Mouse (Mus musculus): ENCODE data around the gene Fam169a. TPM values are rescaled to one million over a fixed set of nuclear protein-coding genes. Genes with fewer than 3 reads are reported as not detected.
"Not testable (repeated sequence)": the region's sequence is repeated elsewhere in the genome, so short reads cannot be mapped to it uniquely, and the experiment has no call there.

Gene Fam169a
- polyA plus RNA-seq, 1 experiment from 2014 or later: 1.2 TPM

GRCm38 (mm10) chr13:97088183-97088582 is 21.1 kb downstream of the Fam169a start:
- no peak overlapping the region for H3K27ac ChIP-seq (ENCODE audit: low read length)

GRCm38 (mm10) chr13:97095726-97096125 is 28.6 kb downstream of the Fam169a start:
- Histone ChIP-seq H3K4me2 (ENCODE audit: low read depth, low read length) (no peak overlapping the region), H3K27ac (ENCODE audit: low read length) (no peak overlapping the region), H3K4me1 (replicated peaks; ENCODE audit: control insufficient read depth, insufficient read depth, low read length) (no peaks in the 10 kb centered on the region), H3K27me3 (ENCODE audit: control insufficient read depth, insufficient read depth, low read depth, low read length) (no peaks in the 10 kb centered on the region), H3K9ac (ENCODE audit: low read length) (no peak overlapping the region), H3K36me3 (ENCODE audit: control insufficient read depth, insufficient read depth, low read length) (no peaks in the 10 kb centered on the region), H3K4me3 (ENCODE audit: low read length) (no peak overlapping the region), H3K9me3 (ENCODE audit: control insufficient read depth, low read length) (no peaks in the 10 kb centered on the region)
- WGBS: 64% methylated on average over 4 of the region's 4 CpGs
- ATAC-seq (ENCODE audit: low read depth): no peak

More at GRCm38 (mm10) chr13:97088183-97088582, 21.1 kb downstream of the Fam169a start:
- no peaks in the 10 kb centered on the region for H3K4me1 ChIP-seq (replicated peaks; ENCODE audit: control insufficient read depth, insufficient read depth, low read length)
- 85% methylated on average over 3 of the region's 3 CpGs for WGBS
- H3K27me3 ChIP-seq (ENCODE audit: control insufficient read depth, insufficient read depth, low read depth, low read length): no peaks in the 10 kb centered on the region
- H3K4me2 ChIP-seq (ENCODE audit: low read depth, low read length): no peak overlapping the region
- no peak for ATAC-seq (ENCODE audit: low read depth)
- no peaks in the 10 kb centered on the region for H3K36me3 ChIP-seq (ENCODE audit: control insufficient read depth, insufficient read depth, low read length)
- H3K9me3 ChIP-seq (ENCODE audit: control insufficient read depth, low read length): no peaks in the 10 kb centered on the region
- no peak overlapping the region for H3K9ac ChIP-seq (ENCODE audit: low read length)
- no peak overlapping the region for H3K4me3 ChIP-seq (ENCODE audit: low read length)

- Histone ChIP-seq H3K9ac (ENCODE audit: low read length) (no peak within 1 kb of the TSS), H3K4me2 (ENCODE audit: low read depth, low read length) (no peak within 1 kb of the TSS), H3K27me3 (ENCODE audit: control insufficient read depth, insufficient read depth, low read depth, low read length) (no peaks in the 10 kb centered on the region), H3K4me1 (replicated peaks; ENCODE audit: control insufficient read depth, insufficient read depth, low read length) (no peaks in the 10 kb centered on the region), H3K36me3 (ENCODE audit: control insufficient read depth, insufficient read depth, low read length) (no peaks in the 10 kb centered on the region), H3K27ac (ENCODE audit: low read length) (no peak within 1 kb of the TSS), H3K9me3 (ENCODE audit: control insufficient read depth, low read length) (no peaks in the 10 kb centered on the region), H3K4me3 (ENCODE audit: low read length) (no peak within 1 kb of the TSS)
- 73% methylated on average over 21 of the region's 22 CpGs for WGBS
- no peak for ATAC-seq (ENCODE audit: low read depth)
These were observed 32.2 kb downstream of the Fam169a start, which contains the start of gene Gm6169 for GRCm38 (mm10) chr13:97099187-97099852. Gene Gm6169 (minus strand): TSS chr13:97099237.

GRCm38 (mm10) chr13:97104996-97105395 is 37.9 kb downstream of the Fam169a start:
- Histone ChIP-seq H3K9me3 (ENCODE audit: control insufficient read depth, low read length) (no peaks in the 10 kb centered on the region), H3K27ac (ENCODE audit: low read length) (no peak overlapping the region)

GRCm38 (mm10) chr13:97107721-97108120 is 40.6 kb downstream of the Fam169a start:
- not testable (repeated sequence) for H3K27ac ChIP-seq (ENCODE audit: low read length); ATAC-seq (ENCODE audit: low read depth); H3K9ac ChIP-seq (ENCODE audit: low read length); H3K4me3 ChIP-seq (ENCODE audit: low read length); H3K27me3 ChIP-seq (ENCODE audit: control insufficient read depth, insufficient read depth, low read depth, low read length); H3K4me1 ChIP-seq (replicated peaks; ENCODE audit: control insufficient read depth, insufficient read depth, low read length); H3K9me3 ChIP-seq (ENCODE audit: control insufficient read depth, low read length); H3K36me3 ChIP-seq (ENCODE audit: control insufficient read depth, insufficient read depth, low read length); H3K4me2 ChIP-seq (ENCODE audit: low read depth, low read length)
- 91% methylated on average over 4 of the region's 4 CpGs for WGBS

More at GRCm38 (mm10) chr13:97104996-97105395, 37.9 kb downstream of the Fam169a start:
- H3K36me3 ChIP-seq (ENCODE audit: control insufficient read depth, insufficient read depth, low read length): no peaks in the 10 kb centered on the region
- ATAC-seq (ENCODE audit: low read depth): no peak
- H3K27me3 ChIP-seq (ENCODE audit: control insufficient read depth, insufficient read depth, low read depth, low read length): no peaks in the 10 kb centered on the region
- H3K4me2 ChIP-seq (ENCODE audit: low read depth, low read length): no peak overlapping the region
- 65% methylated on average over 7 of the region's 7 CpGs for WGBS
- H3K4me3 ChIP-seq (ENCODE audit: low read length): no peak overlapping the region
- H3K9ac ChIP-seq (ENCODE audit: low read length): no peak overlapping the region
- H3K4me1 ChIP-seq (replicated peaks; ENCODE audit: control insufficient read depth, insufficient read depth, low read length): no peaks in the 10 kb centered on the region

- Histone ChIP-seq H3K9ac (ENCODE audit: low read length) (no peak overlapping the region), H3K4me3 (ENCODE audit: low read length) (no peak overlapping the region), H3K27ac (ENCODE audit: low read length) (no peak overlapping the region), H3K36me3 (ENCODE audit: control insufficient read depth, insufficient read depth, low read length) (no peaks in the 10 kb centered on the region), H3K27me3 (ENCODE audit: control insufficient read depth, insufficient read depth, low read depth, low read length) (no peaks in the 10 kb centered on the region), H3K4me1 (replicated peaks; ENCODE audit: control insufficient read depth, insufficient read depth, low read length) (no peaks in the 10 kb centered on the region), H3K9me3 (ENCODE audit: control insufficient read depth, low read length) (no peaks in the 10 kb centered on the region), H3K4me2 (ENCODE audit: low read depth, low read length) (no peak overlapping the region)
- WGBS: 69% methylated on average over 4 of the region's 4 CpGs
- ATAC-seq (ENCODE audit: low read depth): no peak
These were observed 42.0 kb downstream of the Fam169a start for GRCm38 (mm10) chr13:97109046-97109445.

GRCm38 (mm10) chr13:97121341-97121740 is 54.3 kb downstream of the Fam169a start:
- H3K27me3 ChIP-seq (ENCODE audit: control insufficient read depth, insufficient read depth, low read depth, low read length): no peaks in the 10 kb centered on the region
- H3K36me3 ChIP-seq (ENCODE audit: control insufficient read depth, insufficient read depth, low read length): no peaks in the 10 kb centered on the region
- no peak overlapping the region for H3K4me2 ChIP-seq (ENCODE audit: low read depth, low read length)
- H3K9me3 ChIP-seq (ENCODE audit: control insufficient read depth, low read length): no peaks in the 10 kb centered on the region
- WGBS: 64% methylated on average over 3 of the region's 3 CpGs
- H3K4me1 ChIP-seq (replicated peaks; ENCODE audit: control insufficient read depth, insufficient read depth, low read length): no peaks in the 10 kb centered on the region
- no peak overlapping the region for H3K9ac ChIP-seq (ENCODE audit: low read length)
- no peak for ATAC-seq (ENCODE audit: low read depth)
- no peak overlapping the region for H3K27ac ChIP-seq (ENCODE audit: low read length)
- no peak overlapping the region for H3K4me3 ChIP-seq (ENCODE audit: low read length)

- H3K9me3 ChIP-seq (ENCODE audit: control insufficient read depth, low read length); H3K27ac ChIP-seq (ENCODE audit: low read length); ATAC-seq (ENCODE audit: low read depth); H3K27me3 ChIP-seq (ENCODE audit: control insufficient read depth, insufficient read depth, low read depth, low read length); H3K4me1 ChIP-seq (replicated peaks; ENCODE audit: control insufficient read depth, insufficient read depth, low read length); H3K9ac ChIP-seq (ENCODE audit: low read length); H3K4me2 ChIP-seq (ENCODE audit: low read depth, low read length); H3K4me3 ChIP-seq (ENCODE audit: low read length): not testable (repeated sequence)
- peaks cover 15% of the 10 kb centered on the region for H3K36me3 ChIP-seq (ENCODE audit: control insufficient read depth, insufficient read depth, low read length)
- 89% methylated on average over 2 of the region's 4 CpGs for WGBS
These were observed 62.6 kb downstream of the Fam169a start for GRCm38 (mm10) chr13:97129654-97130053.

- not testable (repeated sequence) for H3K4me3 ChIP-seq (ENCODE audit: low read length); H3K9me3 ChIP-seq (ENCODE audit: control insufficient read depth, low read length); H3K4me2 ChIP-seq (ENCODE audit: low read depth, low read length); H3K9ac ChIP-seq (ENCODE audit: low read length); H3K4me1 ChIP-seq (replicated peaks; ENCODE audit: control insufficient read depth, insufficient read depth, low read length); H3K27me3 ChIP-seq (ENCODE audit: control insufficient read depth, insufficient read depth, low read depth, low read length); H3K27ac ChIP-seq (ENCODE audit: low read length); ATAC-seq (ENCODE audit: low read depth)
- no CpG with 5 or more reads among the region's 2 CpGs for WGBS
- peaks cover 18% of the 10 kb centered on the region for H3K36me3 ChIP-seq (ENCODE audit: control insufficient read depth, insufficient read depth, low read length)
These were observed 63.3 kb downstream of the Fam169a start for GRCm38 (mm10) chr13:97130413-97130812.

Data from lung, embryonic 16.5 days (tissue).